Mouse (Mus musculus): ENCODE results near the gene Hsd17b6.

Gene Hsd17b6

GRCm38 (mm10) chr10:128008207-128008889 lies 937 bp upstream of the Hsd17b6 start:
- peak; percentile 89 for DNase-seq (ENCODE audit: low read depth, low spot score)

GRCm38 (mm10) chr10:128005479-128005878 lies 1.9 kb downstream of the Hsd17b6 start:
- DNase-seq (ENCODE audit: low read depth, low spot score), result no peak

GRCm38 (mm10) chr10:128004918-128005317 lies 2.5 kb downstream of the Hsd17b6 start:
- no peak for DNase-seq (ENCODE audit: low read depth, low spot score)

- DNase-seq (ENCODE audit: low read depth, low spot score), result no peak
Measured at GRCm38 (mm10) chr10:128003281-128003801, 4.1 kb downstream of the Hsd17b6 start.

- peak; percentile 50 for DNase-seq (ENCODE audit: low read depth, low spot score)
Measured at GRCm38 (mm10) chr10:127998260-127998659, 9.2 kb downstream of the Hsd17b6 start.

- no peak for DNase-seq (ENCODE audit: low read depth, low spot score)
Measured at GRCm38 (mm10) chr10:127996690-127997089, 10.7 kb downstream of the Hsd17b6 start.

- DNase-seq (ENCODE audit: low read depth, low spot score), result no peak
Measured at GRCm38 (mm10) chr10:127985601-127986000, 21.8 kb downstream of the Hsd17b6 start.

GRCm38 (mm10) chr10:127984650-127985049 lies 22.8 kb downstream of the Hsd17b6 start:
- DNase-seq (ENCODE audit: low read depth, low spot score), result no peak

- no peak for DNase-seq (ENCODE audit: low read depth, low spot score)
Measured at GRCm38 (mm10) chr10:127975503-127975902, 31.9 kb downstream of the Hsd17b6 start.

GRCm38 (mm10) chr10:127974062-127974461 lies 33.3 kb downstream of the Hsd17b6 start:
- DNase-seq (ENCODE audit: low read depth, low spot score), result no peak

- DNase-seq (ENCODE audit: low read depth, low spot score), result peak; percentile 53
Measured at GRCm38 (mm10) chr10:127971135-127971534, 36.3 kb downstream of the Hsd17b6 start.

- DNase-seq (ENCODE audit: low read depth, low spot score), result no peak
Measured at GRCm38 (mm10) chr10:127970359-127970831, 37.0 kb downstream of the Hsd17b6 start.

GRCm38 (mm10) chr10:127969820-127970219 lies 37.6 kb downstream of the Hsd17b6 start:
- no peak for DNase-seq (ENCODE audit: low read depth, low spot score)

- DNase-seq (ENCODE audit: low read depth, low spot score), result no peak
Measured at GRCm38 (mm10) chr10:127966506-127966905, 40.9 kb downstream of the Hsd17b6 start.

GRCm38 (mm10) chr10:127964004-127964403 lies 43.4 kb downstream of the Hsd17b6 start:
- DNase-seq (ENCODE audit: low read depth, low spot score), result no peak

- DNase-seq (ENCODE audit: low read depth, low spot score), result no peak
Measured at GRCm38 (mm10) chr10:127962451-127962850, 45.0 kb downstream of the Hsd17b6 start.

- DNase-seq (ENCODE audit: low read depth, low spot score), result no peak
Measured at GRCm38 (mm10) chr10:127959161-127959679, 48.2 kb downstream of the Hsd17b6 start.

- DNase-seq (ENCODE audit: low read depth, low spot score), result peak; percentile 82
Measured at GRCm38 (mm10) chr10:127956168-127956816, 51.1 kb downstream of the Hsd17b6 start.

- peak; percentile 59 for DNase-seq (ENCODE audit: low read depth, low spot score)
Measured at GRCm38 (mm10) chr10:127955034-127955433, 52.4 kb downstream of the Hsd17b6 start.

GRCm38 (mm10) chr10:127951821-127952220 lies 55.6 kb downstream of the Hsd17b6 start:
- no peak for DNase-seq (ENCODE audit: low read depth, low spot score)

GRCm38 (mm10) chr10:127951390-127951789 lies 56.0 kb downstream of the Hsd17b6 start:
- DNase-seq (ENCODE audit: low read depth, low spot score), result no peak

- no peak for DNase-seq (ENCODE audit: low read depth, low spot score)
Measured at GRCm38 (mm10) chr10:127949596-127950130, 57.7 kb downstream of the Hsd17b6 start.

Measured in ZHBTc4 (cell line).